Mouse (Mus musculus) forebrain, embryonic 11.5 days (tissue): ENCODE measurements around the gene Olfr148. TPM values are rescaled to one million over a fixed set of nuclear protein-coding genes. Genes with fewer than 3 reads are reported as not detected.

Experiments used
- ATAC-seq: fragments of 200-750 bp; cut with Nextera tagmentation; replicated peaks from 2 replicates; pipeline ENCODE4 v1.8.0; 2017; ENCODE audit warnings: moderate TSS enrichment; ENCODE audit not compliant: low FRiP score
- DNase-seq: peaks from one replicate; pipeline ENCODE4 v3.0.0-alpha.2; 2017; ENCODE audit warnings: low spot score
- H3K27ac ChIP-seq: fragments of 300-500 bp; sonication (generic); 2 replicates; pipeline ENCODE4 v1.5.1; 2014; ENCODE audit warnings: low read depth, low read length
- H3K27me3 ChIP-seq: fragments of 300-500 bp; sonication (generic); 2 replicates; pipeline ENCODE4 v1.6.1; 2014; ENCODE audit warnings: mild to moderate bottlenecking, low read length, mixed read lengths; ENCODE audit not compliant: control insufficient read depth, insufficient read depth
- H3K36me3 ChIP-seq: fragments of 300-500 bp; sonication (generic); 2 replicates; pipeline ENCODE4 v1.6.1; 2014; ENCODE audit warnings: mild to moderate bottlenecking, low read length, moderate library complexity, mixed read lengths; ENCODE audit not compliant: control insufficient read depth, insufficient read depth
- H3K4me1 ChIP-seq: fragments of 300-500 bp; sonication (generic); replicated peaks from 2 replicates; pipeline ENCODE4 v1.6.1; 2014; ENCODE audit warnings: low read length, mixed read lengths; ENCODE audit not compliant: control insufficient read depth, insufficient read depth
- H3K4me2 ChIP-seq: fragments of 300-500 bp; sonication (generic); 2 replicates; pipeline ENCODE4 v1.6.1; 2014; ENCODE audit warnings: low read depth, mild to moderate bottlenecking, low read length, moderate library complexity, mixed read lengths; ENCODE audit not compliant: severe bottlenecking
- H3K4me3 ChIP-seq: fragments of 300-500 bp; sonication (generic); 2 replicates; pipeline ENCODE4 v1.5.1; 2014; ENCODE audit warnings: low read depth, low read length
- H3K9ac ChIP-seq: fragments of 300-500 bp; sonication (generic); 2 replicates; pipeline ENCODE4 v1.6.1; 2014; ENCODE audit warnings: low read length
- H3K9me3 ChIP-seq: fragments of 300-500 bp; sonication (generic); 2 replicates; pipeline ENCODE4 v1.6.1; 2016; ENCODE audit warnings: low read length, mixed read lengths; ENCODE audit not compliant: control insufficient read depth
- whole genome bisulfite sequencing: fragments of 180-500 bp; shearing (Covaris S2); extraction: QIAGEN DNeasy Blood & Tissue Kit; methylation state at CpG from one replicate; pipeline ENCODE4 v1.1.7; 2014; 5-methylcytosine and 5-hydroxymethylcytosine counted together
- polyA plus RNA-seq: library from polyadenylated mRNA; unstranded; fragments of >200 nt; fragmentation: Nextera tagmentation; extraction: Ambion mirVana; gene quantifications from 2 replicates; pipeline ENCODE4 v1.2.1, GENCODE M21; 2014

Gene Olfr148
- polyA plus RNA-seq, 1 experiment from 2014 or later, result not detected

GRCm38 (mm10) chr9:39621073-39621472, 10.6 kb downstream of the Olfr148 start, which contains the start of gene Olfr960:
Gene Olfr960, plus strand, starts transcription at chr9:39621373.
- H3K36me3 ChIP-seq, result no peaks in the 10 kb centered on the region
- H3K4me1 ChIP-seq, result no peaks in the 10 kb centered on the region
- ATAC-seq, result no peak
- no peaks in the 10 kb centered on the region for H3K27me3 ChIP-seq
- H3K9ac ChIP-seq, result no peak within 1 kb of the TSS
- H3K27ac ChIP-seq, result no peak within 1 kb of the TSS
- H3K4me3 ChIP-seq, result no peak within 1 kb of the TSS
- no peaks in the 10 kb centered on the region for H3K9me3 ChIP-seq
- 56% methylated on average over 1 of the region's 1 CpGs for WGBS
- H3K4me2 ChIP-seq, result no peak within 1 kb of the TSS
- no peak for DNase-seq

DNA sequence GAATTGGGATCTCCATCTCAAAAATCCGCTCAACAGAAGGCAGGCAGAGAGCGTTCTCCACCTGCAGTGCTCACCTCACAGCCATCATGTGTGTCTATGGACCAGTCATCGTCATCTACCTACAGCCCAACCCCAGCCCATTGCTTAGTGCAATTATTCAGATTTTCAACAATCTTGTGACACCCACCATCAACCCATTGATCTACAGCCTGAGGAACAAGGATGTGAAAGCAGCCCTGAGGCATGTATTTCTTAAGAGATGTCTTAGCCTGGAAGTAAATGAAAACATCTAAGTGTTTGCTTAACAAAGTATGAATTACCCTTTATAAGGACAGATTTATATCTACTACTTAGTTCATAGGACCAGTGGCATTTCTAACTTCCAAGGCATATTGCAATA, 13.3 kb downstream of the Olfr148 start:
- Histone ChIP-seq H3K36me3 (no peaks in the 10 kb centered on the region), H3K27me3 (no peaks in the 10 kb centered on the region), H3K9ac (no peak overlapping the region), H3K9me3 (no peaks in the 10 kb centered on the region), H3K27ac (no peak overlapping the region), H3K4me1 (no peaks in the 10 kb centered on the region), H3K4me2 (no peak overlapping the region), H3K4me3 (no peak overlapping the region)
- DNase-seq (no peak), ATAC-seq (no peak)
- WGBS, result 81% methylated on average over 3 of the region's 3 CpGs

- no peak for ATAC-seq
- no peak for DNase-seq
- H3K27ac ChIP-seq, result no peak overlapping the region
- H3K36me3 ChIP-seq, result no peaks in the 10 kb centered on the region
- no peaks in the 10 kb centered on the region for H3K4me1 ChIP-seq
- no peak overlapping the region for H3K4me3 ChIP-seq
- no peaks in the 10 kb centered on the region for H3K27me3 ChIP-seq
- H3K4me2 ChIP-seq, result no peak overlapping the region
- no peaks in the 10 kb centered on the region for H3K9me3 ChIP-seq
- WGBS, result 87% methylated on average over 2 of the region's 2 CpGs
- no peak overlapping the region for H3K9ac ChIP-seq
Measured at GRCm38 (mm10) chr9:39624711-39625110, 14.3 kb downstream of the Olfr148 start.

GRCm38 (mm10) chr9:39629069-39629468, 18.6 kb downstream of the Olfr148 start:
- 85% methylated on average over 2 of the region's 2 CpGs for WGBS
- H3K9me3 ChIP-seq, result no peaks in the 10 kb centered on the region

DNA sequence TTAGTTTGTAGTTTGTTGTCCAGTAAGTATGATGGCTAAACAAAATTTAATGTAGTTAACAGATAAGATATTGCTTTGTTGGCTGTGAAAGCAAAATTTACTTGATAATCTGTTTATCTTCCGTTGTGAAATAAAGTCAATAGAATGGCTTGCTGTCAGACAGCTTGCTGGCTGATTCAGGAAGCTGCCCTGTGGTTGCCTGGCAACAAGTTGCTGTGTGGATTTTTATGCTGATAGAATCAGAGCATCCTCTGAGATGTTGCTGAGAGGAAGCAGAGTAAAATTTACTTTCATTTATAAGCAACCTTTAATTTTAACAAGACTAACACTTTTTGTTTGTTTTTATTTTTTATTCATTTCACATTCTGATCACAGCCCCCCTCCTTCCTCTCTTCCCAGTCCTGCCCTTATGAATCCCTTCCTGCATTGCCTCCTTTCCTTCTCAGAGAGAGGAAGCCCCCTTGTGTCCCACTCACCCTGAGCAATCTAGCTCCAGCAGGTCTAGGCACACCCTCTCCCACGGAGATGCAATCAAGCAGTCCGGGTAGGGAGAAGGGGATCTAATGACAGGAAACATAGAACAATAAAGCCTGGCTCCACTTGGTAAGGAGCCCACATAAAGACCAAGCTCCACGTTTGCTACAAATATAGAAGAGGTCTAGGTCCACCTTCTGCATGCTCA, 23.6 kb downstream of the Olfr148 start:
- no peaks in the 10 kb centered on the region for H3K27me3 ChIP-seq
- H3K27ac ChIP-seq, result no peak overlapping the region
- ATAC-seq (no peak), DNase-seq (no peak)
- no peaks in the 10 kb centered on the region for H3K36me3 ChIP-seq
- H3K9me3 ChIP-seq, result no peaks in the 10 kb centered on the region
- H3K9ac ChIP-seq, result no peak overlapping the region
- H3K4me1 ChIP-seq, result no peaks in the 10 kb centered on the region
- no peak overlapping the region for H3K4me2 ChIP-seq
- 46% methylated on average over 4 of the region's 4 CpGs for WGBS
- no peak overlapping the region for H3K4me3 ChIP-seq

More at GRCm38 (mm10) chr9:39629069-39629468, 18.6 kb downstream of the Olfr148 start:
- Histone ChIP-seq H3K36me3 (no peaks in the 10 kb centered on the region), H3K4me3 (no peak overlapping the region), H3K27me3 (no peaks in the 10 kb centered on the region), H3K27ac (no peak overlapping the region), H3K9ac (no peak overlapping the region), H3K4me1 (no peaks in the 10 kb centered on the region), H3K4me2 (no peak overlapping the region)
- no peak for DNase-seq
- ATAC-seq, result no peak

- ATAC-seq, result no peak
- H3K9me3 ChIP-seq, result no peaks in the 10 kb centered on the region
- no peak for DNase-seq
Measured at GRCm38 (mm10) chr9:39644785-39645184, 34.3 kb downstream of the Olfr148 start, which contains the start of gene Olfr961. Gene Olfr961, plus strand, starts transcription at chr9:39645085.

GRCm38 (mm10) chr9:39647382-39647781, 36.9 kb downstream of the Olfr148 start:
- WGBS, result 89% methylated on average over 4 of the region's 4 CpGs
- no peak overlapping the region for H3K27ac ChIP-seq
- no peaks in the 10 kb centered on the region for H3K27me3 ChIP-seq
- no peak overlapping the region for H3K4me3 ChIP-seq
- DNase-seq, result no peak
- H3K9me3 ChIP-seq, result no peaks in the 10 kb centered on the region
- no peak for ATAC-seq
- H3K9ac ChIP-seq, result no peak overlapping the region
- H3K4me1 ChIP-seq, result no peaks in the 10 kb centered on the region
- no peaks in the 10 kb centered on the region for H3K36me3 ChIP-seq
- H3K4me2 ChIP-seq, result no peak overlapping the region

More at GRCm38 (mm10) chr9:39644785-39645184, 34.3 kb downstream of the Olfr148 start, which contains the start of gene Olfr961:
- Histone ChIP-seq H3K27ac (no peak within 1 kb of the TSS), H3K4me1 (no peaks in the 10 kb centered on the region), H3K36me3 (no peaks in the 10 kb centered on the region), H3K9ac (no peak within 1 kb of the TSS), H3K27me3 (no peaks in the 10 kb centered on the region), H3K4me3 (no peak within 1 kb of the TSS), H3K4me2 (no peak within 1 kb of the TSS)

GRCm38 (mm10) chr9:39654756-39655396, 44.4 kb downstream of the Olfr148 start:
- Histone ChIP-seq H3K9ac (no peak overlapping the region), H3K9me3 (no peaks in the 10 kb centered on the region), H3K4me3 (no peak overlapping the region), H3K36me3 (no peaks in the 10 kb centered on the region), H3K4me2 (no peak overlapping the region), H3K27me3 (no peaks in the 10 kb centered on the region), H3K27ac (no peak overlapping the region), H3K4me1 (no peaks in the 10 kb centered on the region)
- DNase-seq (no peak), ATAC-seq (no peak)
- 77% methylated on average over 6 of the region's 6 CpGs for WGBS
